Mouse (Mus musculus) kidney, adult 2 months (tissue): ENCODE results near the gene Hist2h2be. TPM values are rescaled to one million over a fixed set of nuclear protein-coding genes. Genes with fewer than 3 reads are reported as not detected.
"Not testable (repeated sequence)": the region's sequence is repeated elsewhere in the genome, so short reads cannot be mapped to it uniquely, and the experiment has no call there.

ENCODE experiments used
- DNase-seq: peaks from one replicate; pipeline ENCODE4 v3.0.0; 2021
- H3K27ac ChIP-seq: fragments of 200-500 bp; 2 replicates; pipeline ENCODE4 v1.5.1; 2012; ENCODE audit warnings: low read depth, low read length, control low read depth, inconsistent platforms; ENCODE audit not compliant: insufficient read depth
- H3K27me3 ChIP-seq: fragments of 200-500 bp; replicated peaks from 2 replicates; pipeline ENCODE4 v1.6.1; 2012; ENCODE audit warnings: mild to moderate bottlenecking, moderate library complexity, low read length, inconsistent platforms; ENCODE audit not compliant: control insufficient read depth, insufficient read depth
- H3K36me3 ChIP-seq: fragments of 200-500 bp; 2 replicates; pipeline ENCODE4 v1.6.1; 2012; ENCODE audit warnings: mild to moderate bottlenecking, moderate library complexity, low read length, inconsistent platforms; ENCODE audit not compliant: control insufficient read depth, insufficient read depth
- H3K4me1 ChIP-seq: fragments of 200-500 bp; 2 replicates; pipeline ENCODE4 v1.6.1; 2011; ENCODE audit warnings: low read length; ENCODE audit not compliant: control insufficient read depth, insufficient read depth
- H3K4me3 ChIP-seq: fragments of 200-500 bp; 2 replicates; pipeline ENCODE4 v1.5.1; 2011; ENCODE audit warnings: mild to moderate bottlenecking, low read depth, low read length, control low read depth; ENCODE audit not compliant: insufficient read depth
- CTCF ChIP-seq: fragments of 200-500 bp; conservative IDR thresholded peaks from 2 replicates; pipeline ENCODE4 v1.5.1; 2011; ENCODE audit warnings: low read depth, mild to moderate bottlenecking, control low read depth, low read length, moderate library complexity, mixed read lengths; ENCODE audit not compliant: insufficient read depth, insufficient read length
- POLR2A ChIP-seq: fragments of 200-500 bp; IDR thresholded peaks from one replicate; pipeline ENCODE4 v1.6.1; 2011; ENCODE audit warnings: low read depth, low read length, control low read depth
- WGBS: fragments of 180-500 bp; shearing (Covaris S2); methylation state at CpG from one replicate; pipeline ENCODE4 v1.1.7; 2018; 5-methylcytosine and 5-hydroxymethylcytosine counted together
- polyA plus RNA-seq: library from polyadenylated mRNA; depleted of rRNA; stranded (reverse); fragments of >200 nt; gene quantifications from 2 replicates; pipeline ENCODE4 v1.2.3, GENCODE M21; 2012

The Hist2h2be gene
- polyA plus RNA-seq, 1 experiment: 6.0 TPM

- Histone ChIP-seq H3K4me3 (no peak overlapping the region), H3K36me3 (no peaks in the 10 kb centered on the region), H3K27ac (no peak overlapping the region), H3K27me3 (no peaks in the 10 kb centered on the region), H3K4me1 (peaks cover 7% of the 10 kb centered on the region)
- TF ChIP-seq POLR2A: no peak
- no peak for DNase-seq
- 70% methylated on average over 12 of the region's 12 CpGs for WGBS
Measured at GRCm38 (mm10) chr3:96192977-96193376, 27.9 kb upstream of the Hist2h2be start.

- no peak for DNase-seq
- Histone ChIP-seq H3K36me3 (no peaks in the 10 kb centered on the region), H3K27ac (no peak overlapping the region), H3K4me3 (no peak overlapping the region), H3K27me3 (no peaks in the 10 kb centered on the region), H3K4me1 (peaks cover 7% of the 10 kb centered on the region)
- WGBS: 85% methylated on average over 10 of the region's 10 CpGs
- TF ChIP-seq POLR2A (no peak), CTCF (no peak)
Measured at GRCm38 (mm10) chr3:96194966-96195365, 26.0 kb upstream of the Hist2h2be start.

- TF ChIP-seq CTCF (no peak), POLR2A (no peak)
- Histone ChIP-seq H3K27ac (no peak overlapping the region), H3K4me3 (no peak overlapping the region), H3K27me3 (no peaks in the 10 kb centered on the region), H3K4me1 (peaks cover 7% of the 10 kb centered on the region), H3K36me3 (no peaks in the 10 kb centered on the region)
- DNase-seq: no peak
- 94% methylated on average over 11 of the region's 11 CpGs for WGBS
Measured at GRCm38 (mm10) chr3:96195616-96196313, 25.2 kb upstream of the Hist2h2be start.

GRCm38 (mm10) chr3:96196437-96197128 lies 24.3 kb upstream of the Hist2h2be start:
- Histone ChIP-seq H3K4me3 (peak overlapping the region; percentile 74), H3K27ac (peak overlapping the region; percentile 79), H3K36me3 (no peaks in the 10 kb centered on the region), H3K4me1 (peaks cover 7% of the 10 kb centered on the region), H3K27me3 (no peaks in the 10 kb centered on the region)
- 16% methylated on average over 27 of the region's 27 CpGs for WGBS
- no peak for TF ChIP-seq CTCF
- DNase-seq: no peak

- Histone ChIP-seq H3K4me1 (peaks cover 7% of the 10 kb centered on the region), H3K27me3 (no peaks in the 10 kb centered on the region), H3K36me3 (no peaks in the 10 kb centered on the region), H3K4me3 (peak overlapping the region; percentile 74), H3K27ac (peak overlapping the region; percentile 79)
- WGBS: under 1% methylated on average over 50 of the region's 50 CpGs
- TF ChIP-seq POLR2A (peak; percentile 75), CTCF (no peak)
- peak; percentile 94 for DNase-seq
Measured at GRCm38 (mm10) chr3:96197129-96197749, 23.7 kb upstream of the Hist2h2be start.

- 2% methylated on average over 6 of the region's 6 CpGs for WGBS
- peak; percentile 52 for DNase-seq
- no peak for TF ChIP-seq POLR2A
- TF ChIP-seq CTCF: no peak
- Histone ChIP-seq H3K36me3 (no peaks in the 10 kb centered on the region), H3K4me1 (peaks cover 7% of the 10 kb centered on the region), H3K27me3 (no peaks in the 10 kb centered on the region), H3K27ac (0 out of 2 replicates have a peak overlapping the region, but pooled peaks have one; percentile 26), H3K4me3 (peak overlapping the region; percentile 31)
Measured at GRCm38 (mm10) chr3:96198181-96198580, 22.7 kb upstream of the Hist2h2be start.

- not testable (repeated sequence) for H3K27ac ChIP-seq, DNase-seq, H3K4me1 ChIP-seq, H3K4me3 ChIP-seq, H3K36me3 ChIP-seq, H3K27me3 ChIP-seq
- 25% methylated on average over 8 of the region's 8 CpGs for WGBS
Measured at GRCm38 (mm10) chr3:96198601-96199251, 22.2 kb upstream of the Hist2h2be start.
